Mouse (Mus musculus) lung, embryonic 15.5 days (tissue): Measurements from ENCODE around the gene Kifc5b. TPM values are rescaled to one million over a fixed set of nuclear protein-coding genes. Genes with fewer than 3 reads are reported as not detected.

Experiments
- ATAC-seq: fragments of 200-750 bp; cut with Nextera tagmentation; 2 replicates; pipeline ENCODE4 v1.8.0; 2017; ENCODE audit warnings: moderate number of reproducible peaks, borderline replicate concordance; ENCODE audit not compliant: low FRiP score, low TSS enrichment; ENCODE audit errors: extremely low read depth
- H3K27ac ChIP-seq: fragments of 300-500 bp; sonication (generic); 2 replicates; pipeline ENCODE4 v1.5.1; 2015; ENCODE audit warnings: moderate library complexity, mild to moderate bottlenecking, inconsistent platforms
- H3K27me3 ChIP-seq: fragments of 300-500 bp; sonication (generic); 2 replicates; pipeline ENCODE4 v1.6.1; 2015; ENCODE audit warnings: inconsistent platforms
- H3K36me3 ChIP-seq: fragments of 300-500 bp; sonication (generic); 2 replicates; pipeline ENCODE4 v1.6.1; 2015; ENCODE audit warnings: inconsistent platforms
- H3K4me1 ChIP-seq: fragments of 300-500 bp; sonication (generic); 2 replicates; pipeline ENCODE4 v1.6.1; 2015; ENCODE audit warnings: inconsistent platforms
- H3K4me2 ChIP-seq: fragments of 300-500 bp; sonication (generic); 2 replicates; pipeline ENCODE4 v1.6.1; 2015; ENCODE audit warnings: inconsistent platforms, mild to moderate bottlenecking, moderate library complexity
- H3K4me3 ChIP-seq: fragments of 300-500 bp; sonication (generic); 2 replicates; pipeline ENCODE4 v1.5.1; 2015; ENCODE audit warnings: mild to moderate bottlenecking, inconsistent platforms
- H3K9ac ChIP-seq: fragments of 300-500 bp; sonication (generic); 2 replicates; pipeline ENCODE4 v1.6.1; 2015; ENCODE audit warnings: inconsistent platforms
- H3K9me3 ChIP-seq: fragments of 300-500 bp; sonication (generic); 2 replicates; pipeline ENCODE4 v1.6.1; 2016; ENCODE audit warnings: inconsistent platforms
- WGBS: fragments of 180-500 bp; shearing (Covaris S2); methylation state at CpG from one replicate; pipeline ENCODE4 v1.1.7; 2015; 5-methylcytosine and 5-hydroxymethylcytosine counted together
- polyA plus RNA-seq: library from polyadenylated mRNA; unstranded; fragments of >200 nt; fragmentation: Nextera tagmentation; extraction: Ambion mirVana; gene quantifications from 2 replicates; pipeline ENCODE4 v1.2.1, GENCODE M21; 2015

Gene Kifc5b
- polyA plus RNA-seq, 1 experiment from 2014 or later = 8.0 TPM

- Histone ChIP-seq H3K36me3 (peaks cover 2% of the 10 kb centered on the region; the same call in 1 of the 2 replicates), H3K4me2 (peak overlapping the region; percentile 98), H3K4me3 (peak overlapping the region; percentile 79; the same call in 1 of the 2 replicates), H3K27me3 (0 out of 2 replicates have a peak, but pooled peaks cover 4% of the 10 kb centered on the region), H3K9me3 (no peaks in the 10 kb centered on the region), H3K9ac (no peak overlapping the region; the same call in 1 of the 2 replicates), H3K4me1 (peaks cover 76% of the 10 kb centered on the region), H3K27ac (peak overlapping the region; percentile 75; the same call in 1 of the 2 replicates)
- WGBS = 43% methylated on average over 5 of the region's 5 CpGs
- ATAC-seq = no peak
These were observed 33.0 kb downstream of the Kifc5b start for GRCm38 (mm10) chr17:26949866-26950265.

- Histone ChIP-seq H3K4me3 (peak overlapping the region; percentile 40), H3K4me2 (peak overlapping the region; percentile 76), H3K36me3 (peaks cover 9% of the 10 kb centered on the region), H3K9ac (peak overlapping the region; percentile 33), H3K27me3 (0 out of 2 replicates have a peak, but pooled peaks cover 4% of the 10 kb centered on the region), H3K27ac (peak overlapping the region; percentile 46), H3K9me3 (no peaks in the 10 kb centered on the region), H3K4me1 (peaks cover 76% of the 10 kb centered on the region)
- WGBS = 17% methylated on average over 7 of the region's 7 CpGs
- ATAC-seq = no peak
These were observed 33.8 kb downstream of the Kifc5b start for GRCm38 (mm10) chr17:26950560-26951288.

- peak; percentile 62; the same call in 1 of the 2 replicates for ATAC-seq
- Histone ChIP-seq H3K9me3 (no peaks in the 10 kb centered on the region), H3K27me3 (0 out of 2 replicates have a peak, but pooled peaks cover 4% of the 10 kb centered on the region), H3K4me1 (peaks cover 69% of the 10 kb centered on the region), H3K4me2 (peak overlapping the region; percentile 76), H3K9ac (peak overlapping the region; percentile 33), H3K27ac (peak overlapping the region; percentile 46), H3K4me3 (peak overlapping the region; percentile 40), H3K36me3 (peaks cover 11% of the 10 kb centered on the region)
- WGBS = 1% methylated on average over 11 of the region's 11 CpGs
These were observed 34.5 kb downstream of the Kifc5b start for GRCm38 (mm10) chr17:26951406-26951805.

DNA sequence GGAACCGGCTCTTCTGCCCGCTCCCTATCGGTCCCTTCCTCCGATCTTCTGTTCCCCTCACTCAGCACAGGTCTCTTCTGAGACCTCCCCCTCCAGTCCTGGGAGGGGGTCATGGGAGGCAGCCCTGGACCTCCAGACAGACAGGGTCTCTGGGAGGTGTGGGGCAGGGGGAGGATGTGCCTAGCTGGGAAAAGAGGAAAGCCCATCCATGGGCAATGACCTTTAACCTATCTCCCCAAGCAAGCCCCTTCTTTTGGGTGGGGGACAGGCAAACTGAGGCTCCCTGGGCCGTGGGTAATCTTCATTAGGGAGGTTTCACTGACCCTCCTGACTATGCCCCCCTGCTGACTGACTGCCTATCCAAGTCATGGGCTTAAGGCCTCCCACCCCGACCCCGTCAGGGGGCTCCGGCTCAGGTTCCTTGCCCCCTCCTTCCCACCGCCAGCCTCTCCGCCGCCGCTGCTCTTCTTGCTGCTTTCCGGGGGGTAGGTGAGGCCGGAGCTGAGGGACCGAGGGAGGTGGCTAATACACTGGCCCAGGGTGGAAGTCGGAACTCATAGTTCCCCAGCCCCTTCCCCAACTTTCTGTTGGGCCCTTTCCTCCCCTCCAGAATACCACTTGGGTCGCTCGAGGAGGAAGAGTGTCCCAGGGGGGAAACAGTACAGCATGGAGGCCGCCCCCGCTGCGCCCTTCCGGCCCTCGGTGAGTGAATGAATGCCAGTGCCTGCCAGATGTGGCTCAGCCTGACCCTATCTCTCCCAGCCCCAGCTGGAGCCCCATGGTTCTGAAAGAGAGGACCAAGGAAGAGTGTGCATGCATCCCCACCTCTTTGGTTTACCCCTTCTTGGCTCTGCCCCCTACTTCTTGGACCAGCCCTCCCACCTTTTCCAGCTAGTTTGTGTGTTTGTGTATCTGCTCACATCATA is 35.3 kb downstream of the Kifc5b start:
- H3K4me3 ChIP-seq = peak overlapping the region; percentile 40
- 10% methylated on average over 22 of the region's 23 CpGs for WGBS
- H3K9ac ChIP-seq = peak overlapping the region; percentile 29
- H3K9me3 ChIP-seq = no peaks in the 10 kb centered on the region
- H3K27ac ChIP-seq = 0 out of 2 replicates have a peak overlapping the region, but pooled peaks have one; percentile 24
- H3K27me3 ChIP-seq = 0 out of 2 replicates have a peak, but pooled peaks cover 4% of the 10 kb centered on the region
- H3K4me1 ChIP-seq = peaks cover 61% of the 10 kb centered on the region
- peak; percentile 48; the same call in 1 of the 2 replicates for ATAC-seq
- H3K4me2 ChIP-seq = peak overlapping the region; percentile 76
- peaks cover 18% of the 10 kb centered on the region for H3K36me3 ChIP-seq

DNA sequence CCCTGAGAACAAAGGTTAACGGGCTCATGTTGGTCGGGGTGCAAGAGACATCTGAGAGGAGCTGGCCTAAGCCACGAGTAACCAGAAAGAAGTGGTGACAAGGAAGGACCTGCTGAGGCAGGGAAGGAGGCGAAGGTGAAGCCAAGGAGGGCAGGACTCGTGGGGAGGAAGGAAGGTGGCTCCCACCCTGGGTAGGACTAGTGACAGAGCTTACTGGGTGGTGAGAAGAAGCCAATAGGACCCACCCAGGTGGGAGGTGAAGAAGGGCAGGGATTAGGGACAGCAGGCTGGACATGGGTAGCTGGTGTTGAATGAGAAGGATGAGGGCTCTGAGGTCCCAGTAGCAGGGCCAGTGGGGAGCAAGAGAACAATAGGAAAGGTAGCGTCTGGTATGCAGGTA is 36.3 kb downstream of the Kifc5b start:
- no peak overlapping the region; the same call in 1 of the 2 replicates for H3K9ac ChIP-seq
- no peak overlapping the region for H3K4me3 ChIP-seq
- H3K9me3 ChIP-seq = no peaks in the 10 kb centered on the region
- 36% methylated on average over 6 of the region's 6 CpGs for WGBS
- H3K27me3 ChIP-seq = 0 out of 2 replicates have a peak, but pooled peaks cover 4% of the 10 kb centered on the region
- no peak overlapping the region for H3K27ac ChIP-seq
- no peak for ATAC-seq
- H3K4me2 ChIP-seq = peak overlapping the region; percentile 76; the same call in 1 of the 2 replicates
- peaks cover 28% of the 10 kb centered on the region for H3K36me3 ChIP-seq
- H3K4me1 ChIP-seq = peaks cover 54% of the 10 kb centered on the region

DNA sequence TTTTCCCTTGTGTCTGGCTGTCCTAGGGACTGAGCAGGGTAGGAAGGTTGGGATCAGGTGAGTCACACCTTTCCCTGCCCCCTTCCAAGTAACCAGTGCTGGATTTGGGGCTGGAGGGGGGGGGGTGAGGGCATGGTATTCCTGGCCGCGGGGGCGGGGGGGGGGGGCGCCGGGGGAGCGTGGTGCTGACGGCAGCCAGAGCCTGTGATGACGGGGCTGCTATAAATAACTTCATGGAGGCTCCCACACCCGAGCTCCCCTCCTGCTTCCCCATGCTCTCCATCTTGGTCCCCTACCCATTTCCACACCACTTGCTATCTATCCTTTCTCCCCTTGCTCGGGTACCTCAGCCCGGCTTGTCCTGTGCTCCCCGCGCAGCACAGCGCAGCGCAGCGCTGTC is 36.8 kb downstream of the Kifc5b start:
- no peak overlapping the region for H3K4me3 ChIP-seq
- 0 out of 2 replicates have a peak, but pooled peaks cover 4% of the 10 kb centered on the region for H3K27me3 ChIP-seq
- ATAC-seq = no peak
- peaks cover 28% of the 10 kb centered on the region for H3K36me3 ChIP-seq
- WGBS = 22% methylated on average over 10 of the region's 16 CpGs
- H3K4me2 ChIP-seq = peak overlapping the region; percentile 44
- H3K27ac ChIP-seq = no peak overlapping the region
- no peaks in the 10 kb centered on the region for H3K9me3 ChIP-seq
- no peak overlapping the region for H3K9ac ChIP-seq
- H3K4me1 ChIP-seq = peaks cover 53% of the 10 kb centered on the region

DNA sequence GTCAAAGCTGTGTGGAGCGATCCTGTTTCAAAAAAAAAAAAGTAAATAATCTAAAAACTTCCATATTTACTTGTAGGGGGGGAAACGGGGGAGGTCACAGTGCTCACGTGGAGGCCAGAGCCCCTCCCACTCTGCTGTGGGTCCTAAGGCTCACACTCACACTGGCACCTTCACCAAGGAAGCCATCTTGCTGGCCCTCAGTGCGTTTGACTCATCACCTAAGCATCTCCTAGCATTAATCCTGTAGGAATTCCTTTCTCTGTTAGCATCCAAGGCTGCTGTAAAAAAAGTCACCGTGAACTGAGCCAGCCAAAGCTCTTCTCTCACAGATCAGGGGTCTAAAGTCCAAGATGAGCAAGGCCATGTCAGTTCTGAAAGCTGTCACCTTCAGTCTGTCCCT is 39.4 kb downstream of the Kifc5b start:
- Histone ChIP-seq H3K4me2 (no peak overlapping the region), H3K27ac (no peak overlapping the region), H3K4me3 (no peak overlapping the region), H3K27me3 (0 out of 2 replicates have a peak, but pooled peaks cover 4% of the 10 kb centered on the region), H3K36me3 (peaks cover 46% of the 10 kb centered on the region), H3K9me3 (no peaks in the 10 kb centered on the region), H3K9ac (no peak overlapping the region), H3K4me1 (peaks cover 28% of the 10 kb centered on the region)
- WGBS = 71% methylated on average over 5 of the region's 5 CpGs
- no peak for ATAC-seq

DNA sequence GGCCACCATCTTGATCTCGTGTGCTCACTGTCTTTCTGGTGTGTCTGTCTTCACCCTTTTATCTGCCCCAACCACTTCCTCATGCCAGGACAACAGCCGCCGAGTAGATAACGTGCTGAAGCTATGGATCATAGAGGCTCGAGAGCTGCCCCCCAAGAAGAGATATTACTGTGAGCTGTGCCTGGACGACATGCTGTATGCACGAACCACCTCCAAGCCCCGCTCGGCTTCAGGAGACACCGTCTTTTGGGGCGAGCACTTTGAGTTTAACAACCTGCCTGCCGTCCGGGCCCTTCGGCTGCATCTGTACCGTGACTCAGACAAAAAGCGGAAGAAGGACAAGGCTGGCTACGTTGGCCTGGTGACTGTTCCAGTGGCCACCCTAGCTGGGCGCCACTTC is 40.0 kb downstream of the Kifc5b start:
- H3K36me3 ChIP-seq = peaks cover 50% of the 10 kb centered on the region
- no peak for ATAC-seq
- no peak overlapping the region for H3K27ac ChIP-seq
- H3K9me3 ChIP-seq = no peaks in the 10 kb centered on the region
- no peak overlapping the region for H3K4me3 ChIP-seq
- WGBS = 81% methylated on average over 18 of the region's 18 CpGs
- H3K4me2 ChIP-seq = no peak overlapping the region
- H3K9ac ChIP-seq = no peak overlapping the region
- peaks cover 22% of the 10 kb centered on the region for H3K4me1 ChIP-seq
- 0 out of 2 replicates have a peak, but pooled peaks cover 4% of the 10 kb centered on the region for H3K27me3 ChIP-seq

DNA sequence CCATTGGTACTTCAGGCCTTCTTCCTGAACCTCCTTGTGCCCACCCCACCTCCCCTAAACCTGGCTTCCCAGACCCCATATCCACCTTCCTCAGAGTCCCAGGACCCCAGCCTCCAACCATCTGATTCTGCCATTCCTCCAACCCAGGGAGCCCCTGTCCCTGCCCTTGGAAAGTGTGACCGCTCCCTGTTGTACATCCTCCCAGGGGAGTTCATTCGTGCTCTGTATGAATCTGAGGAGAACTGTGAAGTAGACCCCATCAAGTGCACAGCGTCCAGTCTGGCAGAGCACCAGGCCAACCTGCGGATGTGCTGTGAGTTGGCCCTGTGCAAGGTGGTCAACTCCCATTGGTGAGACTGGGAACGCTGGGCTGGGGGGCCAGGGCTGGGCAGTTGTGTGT is 41.0 kb downstream of the Kifc5b start:
- Histone ChIP-seq H3K27me3 (0 out of 2 replicates have a peak, but pooled peaks cover 4% of the 10 kb centered on the region), H3K9me3 (no peaks in the 10 kb centered on the region), H3K9ac (no peak overlapping the region), H3K36me3 (peaks cover 55% of the 10 kb centered on the region), H3K4me1 (peaks cover 12% of the 10 kb centered on the region), H3K4me3 (no peak overlapping the region), H3K4me2 (no peak overlapping the region), H3K27ac (no peak overlapping the region)
- WGBS = 90% methylated on average over 5 of the region's 5 CpGs
- ATAC-seq = no peak

DNA sequence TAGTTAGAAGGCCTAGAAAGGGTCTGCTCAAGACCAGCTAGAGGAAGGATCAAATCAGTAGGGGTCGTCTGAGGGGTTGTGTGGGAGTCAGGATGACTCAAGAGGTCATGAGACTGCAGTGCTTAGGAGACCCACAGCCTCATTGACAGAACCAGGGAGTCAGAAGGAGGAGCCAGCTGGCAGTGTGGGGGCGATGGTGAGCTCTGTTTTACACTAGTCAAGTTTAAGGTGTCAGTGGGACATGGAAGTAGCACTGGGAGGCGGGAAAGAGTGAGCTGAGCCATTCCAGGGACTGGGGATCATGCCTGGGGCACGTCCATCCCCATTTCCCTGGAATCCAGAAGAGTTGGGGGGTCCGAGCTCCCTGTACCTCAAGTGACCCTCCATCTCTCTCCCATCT is 42.0 kb downstream of the Kifc5b start:
- Histone ChIP-seq H3K27me3 (no peaks in the 10 kb centered on the region), H3K27ac (no peak overlapping the region), H3K4me3 (no peak overlapping the region), H3K36me3 (peaks cover 55% of the 10 kb centered on the region), H3K4me1 (peaks cover 2% of the 10 kb centered on the region), H3K4me2 (no peak overlapping the region), H3K9ac (no peak overlapping the region), H3K9me3 (no peaks in the 10 kb centered on the region)
- 45% methylated on average over 5 of the region's 5 CpGs for WGBS
- ATAC-seq = no peak

DNA sequence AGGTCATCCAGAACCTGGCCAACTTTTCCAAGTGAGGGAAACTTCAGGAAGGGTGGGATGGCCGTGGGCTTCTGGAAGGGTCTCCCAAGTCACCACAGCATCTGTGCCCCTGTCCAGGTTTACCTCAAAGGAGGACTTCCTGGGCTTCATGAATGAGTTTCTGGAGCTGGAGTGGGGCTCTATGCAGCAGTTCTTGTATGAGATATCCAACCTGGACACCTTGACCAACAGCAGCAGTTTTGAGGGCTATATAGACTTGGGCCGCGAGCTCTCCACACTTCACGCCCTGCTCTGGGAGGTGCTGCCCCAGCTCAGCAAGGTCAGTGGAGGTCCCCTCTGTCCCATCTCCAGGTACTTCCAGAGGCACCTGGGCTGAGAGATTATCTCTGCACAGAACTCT is 42.9 kb downstream of the Kifc5b start:
- no peak overlapping the region for H3K27ac ChIP-seq
- H3K4me2 ChIP-seq = no peak overlapping the region
- H3K9ac ChIP-seq = no peak overlapping the region
- no peak for ATAC-seq
- 93% methylated on average over 4 of the region's 4 CpGs for WGBS
- peaks cover 59% of the 10 kb centered on the region for H3K36me3 ChIP-seq
- no peaks in the 10 kb centered on the region for H3K4me1 ChIP-seq
- no peaks in the 10 kb centered on the region for H3K27me3 ChIP-seq
- H3K4me3 ChIP-seq = no peak overlapping the region
- no peaks in the 10 kb centered on the region for H3K9me3 ChIP-seq
